Mouse (Mus musculus): ENCODE results near the gene Rpl22.

Gene Rpl22

GRCm38 (mm10) chr4:152325574-152326411 lies at the start of gene Rpl22:
Gene Rpl22, plus strand, starts transcription at chr4:152325742.
- peak; percentile 99 for DNase-seq (ENCODE audit: low read depth, low spot score)

GRCm38 (mm10) chr4:152276389-152277347 lies 48.9 kb upstream of the Rpl22 start:
- DNase-seq (ENCODE audit: low read depth, low spot score) = no peak

DNA sequence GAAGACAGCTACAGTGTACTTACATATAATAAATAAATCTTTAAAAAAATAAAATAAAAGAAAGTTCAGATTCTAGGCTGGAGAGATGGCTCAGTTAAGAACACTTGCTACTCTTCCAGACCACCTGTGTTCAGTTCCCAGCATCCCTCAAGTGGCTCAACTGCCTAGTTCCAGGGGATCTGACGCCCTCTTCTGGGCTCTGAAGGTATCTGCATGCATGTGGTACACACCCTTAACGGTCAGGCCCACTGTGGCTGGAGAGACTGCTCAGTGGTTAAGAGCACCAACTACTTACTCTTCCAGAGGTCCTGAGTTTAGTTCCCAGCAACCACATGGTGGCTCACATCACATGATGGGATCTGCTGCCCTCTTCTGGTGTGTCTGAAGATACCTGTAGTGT lies 47.6 kb upstream of the Rpl22 start:
- no peak for DNase-seq (ENCODE audit: low read depth, low spot score)

GRCm38 (mm10) chr4:152278986-152279385 lies 46.6 kb upstream of the Rpl22 start:
- DNase-seq (ENCODE audit: low read depth, low spot score) = no peak

DNA sequence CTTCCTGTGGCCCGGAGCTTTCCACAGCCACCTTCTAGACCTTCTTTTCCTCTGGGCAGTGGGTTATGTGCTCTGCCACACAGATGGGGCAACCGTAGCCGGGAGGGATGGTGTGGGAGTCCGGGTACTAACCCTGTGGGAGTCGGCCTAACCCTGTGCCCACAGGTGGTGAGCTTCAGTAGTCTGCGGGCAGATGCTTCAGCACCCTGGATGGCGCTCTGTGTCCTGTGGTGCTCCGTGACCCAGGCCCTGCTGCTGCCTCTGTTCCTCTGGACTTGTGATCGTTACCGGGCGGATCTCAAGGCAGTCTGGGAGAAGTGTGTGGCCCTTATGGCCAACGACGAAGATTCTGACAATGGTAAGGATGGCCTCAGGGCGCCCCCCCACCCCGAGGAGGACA lies 43.9 kb upstream of the Rpl22 start:
- no peak for DNase-seq (ENCODE audit: low read depth, low spot score)

- DNase-seq (ENCODE audit: low read depth, low spot score) = no peak
Observed at GRCm38 (mm10) chr4:152282721-152283120, 42.8 kb upstream of the Rpl22 start.

GRCm38 (mm10) chr4:152283186-152283950 lies 42.2 kb upstream of the Rpl22 start:
- no peak for DNase-seq (ENCODE audit: low read depth, low spot score)

- DNase-seq (ENCODE audit: low read depth, low spot score) = no peak
Observed at GRCm38 (mm10) chr4:152285505-152285904, 40.0 kb upstream of the Rpl22 start.

- DNase-seq (ENCODE audit: low read depth, low spot score) = no peak
Observed at GRCm38 (mm10) chr4:152286183-152286582, 39.4 kb upstream of the Rpl22 start.

DNA sequence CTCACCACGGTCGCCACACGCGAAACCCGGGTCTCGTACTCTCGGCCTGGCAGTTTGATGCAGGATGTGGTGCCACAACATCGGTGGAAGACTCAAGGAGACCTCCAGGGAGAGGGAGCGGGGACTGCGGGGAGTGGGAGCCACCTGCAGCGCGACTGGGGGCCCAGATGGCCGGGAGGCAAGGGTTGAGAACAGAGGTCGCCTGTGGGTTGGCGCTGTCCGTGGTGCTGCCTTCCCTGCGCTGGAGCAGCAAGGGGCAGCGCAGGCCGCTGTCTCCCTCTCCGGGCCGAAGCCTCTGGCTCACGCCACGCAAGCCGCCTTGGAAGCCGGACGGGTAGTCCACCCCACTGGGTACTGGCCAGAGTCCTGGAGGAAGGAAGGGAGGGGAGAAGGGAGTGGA lies 38.7 kb upstream of the Rpl22 start:
- no peak for DNase-seq (ENCODE audit: low read depth, low spot score)

DNA sequence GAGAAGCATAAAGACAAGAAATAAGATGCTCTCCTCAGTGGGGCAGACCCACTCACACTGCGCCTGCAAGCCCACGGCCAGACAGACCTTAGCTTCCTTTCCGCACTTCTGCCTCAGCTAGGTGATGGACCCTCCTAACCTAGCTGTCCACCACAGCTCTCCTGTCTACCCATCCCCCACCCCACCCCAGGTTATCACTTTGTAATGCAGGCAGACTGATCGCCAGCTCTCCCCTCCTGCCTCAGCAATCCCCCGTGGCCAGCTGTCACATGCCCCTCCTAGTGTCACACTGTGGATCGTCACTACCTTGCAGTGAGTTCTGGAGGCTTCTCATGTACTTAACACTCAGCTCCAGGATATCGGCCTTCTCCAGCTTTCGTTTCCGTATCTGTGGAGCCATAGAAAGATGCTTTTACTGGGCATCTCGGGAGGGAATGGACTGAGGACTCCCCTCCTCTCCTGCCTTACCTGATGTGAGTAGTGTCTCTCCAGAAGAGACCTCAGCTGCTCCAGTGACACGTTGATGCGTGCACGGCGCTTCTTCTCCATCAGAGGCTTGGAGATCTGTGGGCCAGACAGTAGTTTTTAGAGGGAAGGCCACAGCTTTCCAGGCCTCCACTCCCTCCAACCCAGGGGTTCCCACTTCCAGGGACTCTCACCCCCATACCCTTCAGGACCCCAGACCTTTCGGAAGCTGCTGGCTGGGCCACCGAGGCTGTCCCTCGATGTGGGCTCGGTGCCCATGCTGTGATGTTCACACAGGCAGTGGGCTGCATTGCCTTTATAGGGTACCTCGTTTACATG lies 38.0 kb upstream of the Rpl22 start:
- DNase-seq (ENCODE audit: low read depth, low spot score) = no peak

GRCm38 (mm10) chr4:152288398-152288945 lies 37.1 kb upstream of the Rpl22 start:
- DNase-seq (ENCODE audit: low read depth, low spot score) = no peak

DNA sequence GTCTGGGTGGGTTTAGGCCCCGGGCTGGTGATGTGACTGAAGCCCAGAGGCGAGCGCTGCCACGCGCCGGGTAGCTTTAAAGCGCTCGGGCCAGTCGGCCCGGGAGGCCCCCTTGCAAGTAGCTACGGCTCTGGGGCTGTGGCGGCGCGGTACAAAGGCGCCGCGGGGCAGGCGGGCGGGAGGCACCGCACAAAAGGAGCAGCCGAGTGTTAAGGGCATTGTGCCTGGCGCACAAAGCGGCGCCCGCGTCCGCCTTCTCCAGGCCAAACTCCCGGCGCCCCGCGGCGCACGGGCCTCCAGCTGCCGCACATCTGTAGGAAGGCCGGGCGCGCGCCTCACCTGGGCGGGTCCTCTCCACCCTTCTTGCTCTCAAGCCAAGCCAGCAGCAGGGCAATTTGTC lies 35.2 kb upstream of the Rpl22 start:
- no peak for DNase-seq (ENCODE audit: low read depth, low spot score)

DNA sequence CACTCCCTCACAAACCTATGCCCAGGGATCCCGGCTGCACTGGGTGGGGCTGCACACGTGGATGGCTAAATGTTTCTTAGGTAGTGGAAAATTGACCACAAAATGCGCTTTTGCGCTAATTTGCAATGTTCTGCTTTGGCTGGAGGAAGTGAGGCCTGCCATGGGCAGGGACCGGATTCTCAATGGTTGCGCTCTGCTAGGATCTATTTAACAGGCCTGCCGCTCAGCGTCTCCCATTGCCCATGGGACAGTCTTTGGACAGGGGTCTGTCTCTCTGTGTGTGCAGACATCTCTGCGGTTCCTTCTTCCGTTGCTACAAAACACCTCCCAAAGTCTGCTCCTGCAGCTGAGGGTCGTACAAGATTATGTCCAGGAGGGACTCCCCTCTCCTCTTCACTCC lies 34.6 kb upstream of the Rpl22 start:
- DNase-seq (ENCODE audit: low read depth, low spot score) = no peak

- no peak for DNase-seq (ENCODE audit: low read depth, low spot score)
Observed at GRCm38 (mm10) chr4:152291562-152291961, 34.0 kb upstream of the Rpl22 start, which contains the start of gene Hes3. Gene Hes3, minus strand, starts transcription at chr4:152291662.

GRCm38 (mm10) chr4:152292102-152292765 lies 33.3 kb upstream of the Rpl22 start:
- DNase-seq (ENCODE audit: low read depth, low spot score) = no peak

GRCm38 (mm10) chr4:152294188-152294929 lies 31.2 kb upstream of the Rpl22 start:
- no peak for DNase-seq (ENCODE audit: low read depth, low spot score)

- no peak for DNase-seq (ENCODE audit: low read depth, low spot score)
Observed at GRCm38 (mm10) chr4:152295916-152296315, 29.6 kb upstream of the Rpl22 start.

- DNase-seq (ENCODE audit: low read depth, low spot score) = no peak
Observed at GRCm38 (mm10) chr4:152296371-152296770, 29.2 kb upstream of the Rpl22 start.

All from telencephalon, adult 2 months (tissue).